Mouse (Mus musculus) lung, postnatal 4 days (tissue): ENCODE results near the gene Mcu.

Experiments
- DNase-seq, 2 experiments: peaks; one replicate each; pipeline ENCODE4 v3.0.0; 2021

Mcu gene

GRCm38 (mm10) chr10:59527819-59528218 is 88.7 kb downstream of the Mcu start:
- DNase-seq, result no peak

- no peak for DNase-seq
Observed at GRCm38 (mm10) chr10:59527311-59527710, 89.2 kb downstream of the Mcu start.

- no peak for DNase-seq
Observed at GRCm38 (mm10) chr10:59524675-59525074, 91.8 kb downstream of the Mcu start.

- DNase-seq, result peak; percentile 38 to 55
Observed at GRCm38 (mm10) chr10:59523826-59524331, 92.6 kb downstream of the Mcu start.

GRCm38 (mm10) chr10:59520701-59521100 is 95.8 kb downstream of the Mcu start:
- DNase-seq, result no peak

- DNase-seq, result no peak
Observed at GRCm38 (mm10) chr10:59519411-59519810, 97.1 kb downstream of the Mcu start.

GRCm38 (mm10) chr10:59517201-59517600 is 99.3 kb downstream of the Mcu start:
- DNase-seq, result no peak

GRCm38 (mm10) chr10:59514739-59515464 is 101.6 kb downstream of the Mcu start:
- peak in 1 of 2 experiments; percentile 58 for DNase-seq

- DNase-seq, result no peak
Observed at GRCm38 (mm10) chr10:59512173-59512572, 104.3 kb downstream of the Mcu start.

- DNase-seq, result no peak
Observed at GRCm38 (mm10) chr10:59511427-59511963, 105.0 kb downstream of the Mcu start.

GRCm38 (mm10) chr10:59510713-59511426 is 105.6 kb downstream of the Mcu start:
- DNase-seq, result no peak

- no peak for DNase-seq
Observed at GRCm38 (mm10) chr10:59509197-59509596, 107.3 kb downstream of the Mcu start.

- DNase-seq, result no peak
Observed at GRCm38 (mm10) chr10:59506711-59507110, 109.8 kb downstream of the Mcu start.

- no peak for DNase-seq
Observed at GRCm38 (mm10) chr10:59504291-59504690, 112.2 kb downstream of the Mcu start.

GRCm38 (mm10) chr10:59503433-59504210 is 112.9 kb downstream of the Mcu start:
- peak; percentile 45 to 65 for DNase-seq

GRCm38 (mm10) chr10:59502381-59502780 is 114.1 kb downstream of the Mcu start:
- no peak for DNase-seq

- DNase-seq, result no peak
Observed at GRCm38 (mm10) chr10:59501761-59502160, 114.7 kb downstream of the Mcu start.

GRCm38 (mm10) chr10:59500225-59500624 is 116.3 kb downstream of the Mcu start:
- peak in 1 of 2 experiments; percentile 32 for DNase-seq

- DNase-seq, result no peak
Observed at GRCm38 (mm10) chr10:59497019-59497418, 119.5 kb downstream of the Mcu start.

GRCm38 (mm10) chr10:59494917-59495316 is 121.6 kb downstream of the Mcu start:
- DNase-seq, result no peak

- DNase-seq, result peak; percentile 40 to 43
Observed at GRCm38 (mm10) chr10:59494044-59494443, 122.4 kb downstream of the Mcu start.

- no peak for DNase-seq
Observed at GRCm38 (mm10) chr10:59490920-59491319, 125.6 kb downstream of the Mcu start.

- DNase-seq, result no peak
Observed at GRCm38 (mm10) chr10:59489411-59489810, 127.1 kb downstream of the Mcu start.
